Mouse (Mus musculus) liver, embryonic 15.5 days (tissue): ENCODE measurements around the gene Gltpd2. TPM values are rescaled to one million over a fixed set of nuclear protein-coding genes. Genes with fewer than 3 reads are reported as not detected.
"Not testable (repeated sequence)": the region's sequence is repeated elsewhere in the genome, so short reads cannot be mapped to it uniquely, and the experiment has no call there.

Experiments used
- ATAC-seq: fragments of 200-750 bp; cut with Nextera tagmentation; 2 replicates; pipeline ENCODE4 v1.8.0; 2017; ENCODE audit warnings: moderate number of reproducible peaks, mild to moderate bottlenecking, moderate library complexity; ENCODE audit not compliant: insufficient read depth
- H3K27ac ChIP-seq: fragments of 300-500 bp; sonication (generic); replicated peaks from 2 replicates; pipeline ENCODE4 v1.5.1; 2015; ENCODE audit warnings: mild to moderate bottlenecking, inconsistent platforms
- H3K27me3 ChIP-seq: fragments of 300-500 bp; sonication (generic); 2 replicates; pipeline ENCODE4 v1.6.1; 2015; ENCODE audit warnings: mild to moderate bottlenecking, inconsistent platforms
- H3K36me3 ChIP-seq: fragments of 300-500 bp; sonication (generic); replicated peaks from 2 replicates; pipeline ENCODE4 v1.6.1; 2015; ENCODE audit warnings: moderate library complexity, mild to moderate bottlenecking, inconsistent platforms
- H3K4me1 ChIP-seq: fragments of 300-500 bp; sonication (generic); replicated peaks from 2 replicates; pipeline ENCODE4 v1.6.1; 2015; ENCODE audit warnings: inconsistent platforms
- H3K4me2 ChIP-seq: fragments of 300-500 bp; sonication (generic); 2 replicates; pipeline ENCODE4 v1.6.1; 2015; ENCODE audit warnings: moderate library complexity, mild to moderate bottlenecking, inconsistent platforms
- H3K4me3 ChIP-seq: fragments of 300-500 bp; sonication (generic); replicated peaks from 2 replicates; pipeline ENCODE4 v1.5.1; 2015; ENCODE audit warnings: mild to moderate bottlenecking, inconsistent platforms
- H3K9ac ChIP-seq: fragments of 300-500 bp; sonication (generic); 2 replicates; pipeline ENCODE4 v1.6.1; 2015; ENCODE audit warnings: moderate library complexity, mild to moderate bottlenecking, inconsistent platforms
- H3K9me3 ChIP-seq: fragments of 300-500 bp; sonication (generic); replicated peaks from 2 replicates; pipeline ENCODE4 v1.6.1; 2016; ENCODE audit warnings: inconsistent platforms
- WGBS: fragments of 180-500 bp; shearing (Covaris S2); methylation state at CpG from one replicate; pipeline ENCODE4 v1.1.7; 2015; ENCODE audit warnings: mixed read lengths; ENCODE audit not compliant: insufficient replicate concordance; 5-methylcytosine and 5-hydroxymethylcytosine counted together
- polyA plus RNA-seq: library from polyadenylated mRNA; unstranded; fragments of >200 nt; fragmentation: Nextera tagmentation; extraction: Ambion mirVana; gene quantifications from 2 replicates; pipeline ENCODE4 v1.2.1, GENCODE M21; 2015

Gltpd2 gene
- 31.9 and 36.3 TPM in 2 replicates for polyA plus RNA-seq

GRCm38 (mm10) chr11:70518923-70519322 is at the start of gene Gltpd2:
Gltpd2 (plus strand) TSS chr11:70519196.
- WGBS = 58% methylated on average over 10 of the region's 10 CpGs
- Histone ChIP-seq H3K4me1 (peaks cover 24% of the 10 kb centered on the region), H3K36me3 (no peaks in the 10 kb centered on the region), H3K4me2 (peak within 1 kb of the TSS; percentile 57), H3K4me3 (peak within 1 kb of the TSS; percentile 42), H3K27me3 (peaks cover 14% of the 10 kb centered on the region), H3K9ac (peak within 1 kb of the TSS; percentile 15; the same call in 1 of the 2 replicates), H3K27ac (peak within 1 kb of the TSS; percentile 20), H3K9me3 (no peaks in the 10 kb centered on the region)
- peak; percentile 35 for ATAC-seq

- Histone ChIP-seq H3K27me3 (peaks cover 32% of the 10 kb centered on the region), H3K9ac (no peak overlapping the region), H3K4me2 (no peak overlapping the region), H3K4me1 (peaks cover 8% of the 10 kb centered on the region), H3K4me3 (no peak overlapping the region), H3K27ac (no peak overlapping the region), H3K9me3 (no peaks in the 10 kb centered on the region), H3K36me3 (no peaks in the 10 kb centered on the region)
- WGBS = 57% methylated on average over 3 of the region's 3 CpGs
- no peak for ATAC-seq
Measured at GRCm38 (mm10) chr11:70469764-70470163, 49.2 kb upstream of the Gltpd2 start.

GRCm38 (mm10) chr11:70472716-70473115 is 46.3 kb upstream of the Gltpd2 start:
- Histone ChIP-seq H3K27me3 (peaks cover 2% of the 10 kb centered on the region; the same call in 1 of the 2 replicates), H3K27ac (no peak overlapping the region), H3K36me3 (no peaks in the 10 kb centered on the region), H3K9me3 (no peaks in the 10 kb centered on the region), H3K4me2 (no peak overlapping the region), H3K9ac (no peak overlapping the region), H3K4me3 (no peak overlapping the region), H3K4me1 (0 out of 2 replicates have a peak, but pooled peaks cover 2% of the 10 kb centered on the region)
- ATAC-seq = no peak

GRCm38 (mm10) chr11:70473291-70473690 is 45.7 kb upstream of the Gltpd2 start:
- H3K4me1 ChIP-seq, H3K27me3 ChIP-seq, H3K36me3 ChIP-seq, H3K9me3 ChIP-seq, H3K9ac ChIP-seq, H3K4me3 ChIP-seq, H3K27ac ChIP-seq, ATAC-seq, H3K4me2 ChIP-seq: not testable (repeated sequence)
- WGBS = 63% methylated on average over 5 of the region's 5 CpGs

- H3K4me1 ChIP-seq = 0 out of 2 replicates have a peak, but pooled peaks cover 2% of the 10 kb centered on the region
- H3K9me3 ChIP-seq = no peaks in the 10 kb centered on the region
- no peaks in the 10 kb centered on the region for H3K36me3 ChIP-seq
- no peak overlapping the region for H3K27ac ChIP-seq
- WGBS = 59% methylated on average over 12 of the region's 12 CpGs
- H3K27me3 ChIP-seq = 0 out of 2 replicates have a peak, but pooled peaks cover 3% of the 10 kb centered on the region
- ATAC-seq = no peak
- H3K9ac ChIP-seq = no peak overlapping the region
- no peak overlapping the region for H3K4me3 ChIP-seq
- H3K4me2 ChIP-seq = no peak overlapping the region
Measured at GRCm38 (mm10) chr11:70474872-70475534, 44.0 kb upstream of the Gltpd2 start.

GRCm38 (mm10) chr11:70485498-70485897 is 33.5 kb upstream of the Gltpd2 start:
- no peak for ATAC-seq
- Histone ChIP-seq H3K9me3 (no peaks in the 10 kb centered on the region), H3K27me3 (no peaks in the 10 kb centered on the region), H3K4me2 (no peak overlapping the region), H3K27ac (no peak overlapping the region), H3K4me3 (no peak overlapping the region), H3K9ac (no peak overlapping the region), H3K36me3 (no peaks in the 10 kb centered on the region), H3K4me1 (no peaks in the 10 kb centered on the region)
- WGBS = 35% methylated on average over 2 of the region's 2 CpGs

GRCm38 (mm10) chr11:70487816-70488215 is 31.2 kb upstream of the Gltpd2 start:
- Histone ChIP-seq H3K4me3 (no peak overlapping the region), H3K4me2 (no peak overlapping the region), H3K4me1 (no peaks in the 10 kb centered on the region), H3K27me3 (no peaks in the 10 kb centered on the region), H3K9me3 (no peaks in the 10 kb centered on the region), H3K36me3 (no peaks in the 10 kb centered on the region), H3K27ac (no peak overlapping the region), H3K9ac (no peak overlapping the region)
- 33% methylated on average over 4 of the region's 4 CpGs for WGBS
- ATAC-seq = no peak

- 55% methylated on average over 3 of the region's 3 CpGs for WGBS
- Histone ChIP-seq H3K27ac (no peak overlapping the region), H3K4me1 (no peaks in the 10 kb centered on the region), H3K9me3 (no peaks in the 10 kb centered on the region), H3K27me3 (no peaks in the 10 kb centered on the region), H3K4me3 (no peak overlapping the region), H3K9ac (no peak overlapping the region), H3K4me2 (no peak overlapping the region), H3K36me3 (no peaks in the 10 kb centered on the region)
- ATAC-seq = no peak
Measured at GRCm38 (mm10) chr11:70489138-70489537, 29.9 kb upstream of the Gltpd2 start.

- H3K27ac ChIP-seq = no peak overlapping the region
- H3K27me3 ChIP-seq = no peaks in the 10 kb centered on the region
- H3K9me3 ChIP-seq = no peaks in the 10 kb centered on the region
- no peak overlapping the region for H3K4me3 ChIP-seq
- no peak overlapping the region for H3K4me2 ChIP-seq
- no peaks in the 10 kb centered on the region for H3K36me3 ChIP-seq
- H3K4me1 ChIP-seq = no peaks in the 10 kb centered on the region
- H3K9ac ChIP-seq = no peak overlapping the region
- ATAC-seq = no peak
- WGBS = 19% methylated on average over 6 of the region's 6 CpGs
Measured at GRCm38 (mm10) chr11:70489684-70490083, 29.3 kb upstream of the Gltpd2 start.

GRCm38 (mm10) chr11:70499566-70500475 is 19.2 kb upstream of the Gltpd2 start:
- WGBS = 52% methylated on average over 14 of the region's 14 CpGs
- no peak for ATAC-seq

GRCm38 (mm10) chr11:70500476-70500812 is 18.6 kb upstream of the Gltpd2 start:
- Histone ChIP-seq H3K27me3 (0 out of 2 replicates have a peak, but pooled peaks cover 4% of the 10 kb centered on the region), H3K4me2 (no peak overlapping the region), H3K4me3 (no peak overlapping the region), H3K9me3 (no peaks in the 10 kb centered on the region), H3K4me1 (peaks cover 20% of the 10 kb centered on the region), H3K36me3 (no peaks in the 10 kb centered on the region), H3K27ac (no peak overlapping the region), H3K9ac (no peak overlapping the region)
- no peak for ATAC-seq
- WGBS = 68% methylated on average over 1 of the region's 1 CpGs

More at GRCm38 (mm10) chr11:70499566-70500475, 19.2 kb upstream of the Gltpd2 start:
- H3K4me1 ChIP-seq = peaks cover 14% of the 10 kb centered on the region
- 0 out of 2 replicates have a peak, but pooled peaks cover 4% of the 10 kb centered on the region for H3K27me3 ChIP-seq
- no peak overlapping the region for H3K4me3 ChIP-seq
- H3K9ac ChIP-seq = no peak overlapping the region
- H3K4me2 ChIP-seq = no peak overlapping the region
- no peaks in the 10 kb centered on the region for H3K9me3 ChIP-seq
- H3K36me3 ChIP-seq = no peaks in the 10 kb centered on the region
- no peak overlapping the region for H3K27ac ChIP-seq
